Mouse (Mus musculus) brain, embryonic 14.5 days (tissue): ENCODE data around the gene Eif5. TPM values are rescaled to one million over a fixed set of nuclear protein-coding genes. Genes with fewer than 3 reads are reported as not detected.
"Not testable (repeated sequence)": the region's sequence is repeated elsewhere in the genome, so short reads cannot be mapped to it uniquely, and the experiment has no call there.

ENCODE experiments used
- DNase-seq: peaks from one replicate; pipeline ENCODE4 v3.0.0-alpha.2; 2011; ENCODE audit warnings: low read depth
- CTCF ChIP-seq: fragments of 200-500 bp; IDR thresholded peaks from 2 replicates; pipeline ENCODE4 v1.5.1; 2012; ENCODE audit warnings: inconsistent platforms, mild to moderate bottlenecking, moderate library complexity, borderline replicate concordance; ENCODE audit not compliant: insufficient read depth, insufficient read length; ENCODE audit errors: extremely low read depth
- POLR2A ChIP-seq: fragments of 200-500 bp; IDR thresholded peaks from 2 replicates; pipeline ENCODE4 v1.6.1; 2012; ENCODE audit warnings: mild to moderate bottlenecking, inconsistent platforms, borderline replicate concordance; ENCODE audit not compliant: poor library complexity, insufficient read depth, insufficient read length, severe bottlenecking; ENCODE audit errors: extremely low read depth
- polyA plus RNA-seq: library from polyadenylated mRNA; depleted of rRNA; stranded (reverse); fragments of >200 nt; gene quantifications from 2 replicates; pipeline ENCODE4 v1.2.3, GENCODE M21; 2012; rRNA removed

The Eif5 gene
- polyA plus RNA-seq: 147 and 167 TPM in 2 replicates

DNA sequence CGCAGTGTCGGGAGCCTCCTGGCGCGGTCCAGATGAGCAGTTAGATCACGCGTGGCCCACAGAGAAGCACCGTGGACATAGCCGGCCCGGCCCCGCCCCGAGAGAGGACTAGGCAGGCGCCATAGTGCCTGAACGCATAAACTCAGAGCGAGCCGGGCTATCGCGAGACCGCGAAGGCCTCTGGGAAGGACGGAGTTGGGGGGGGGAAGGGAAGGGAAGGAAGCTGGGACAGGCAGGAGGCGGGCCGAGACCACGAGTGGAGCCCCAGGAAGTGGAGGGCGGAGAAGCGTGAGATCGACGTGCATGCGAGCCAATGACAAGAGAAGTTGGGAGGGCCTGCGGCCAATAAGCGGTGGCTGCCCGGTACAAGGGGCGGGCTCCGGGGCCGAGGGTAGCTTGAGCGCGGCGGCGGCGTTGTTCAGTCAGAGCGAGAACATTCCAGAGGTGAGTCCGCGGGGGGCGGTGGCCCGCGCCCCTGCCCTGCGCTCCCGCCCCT, at the start of gene Eif5:
Gene Eif5 (plus strand): TSS at position 221 of the 496 bp plus-strand sequence.
- TF ChIP-seq CTCF (no peak), POLR2A (peak; percentile 88; the same call in 1 of the 2 replicates)

DNA sequence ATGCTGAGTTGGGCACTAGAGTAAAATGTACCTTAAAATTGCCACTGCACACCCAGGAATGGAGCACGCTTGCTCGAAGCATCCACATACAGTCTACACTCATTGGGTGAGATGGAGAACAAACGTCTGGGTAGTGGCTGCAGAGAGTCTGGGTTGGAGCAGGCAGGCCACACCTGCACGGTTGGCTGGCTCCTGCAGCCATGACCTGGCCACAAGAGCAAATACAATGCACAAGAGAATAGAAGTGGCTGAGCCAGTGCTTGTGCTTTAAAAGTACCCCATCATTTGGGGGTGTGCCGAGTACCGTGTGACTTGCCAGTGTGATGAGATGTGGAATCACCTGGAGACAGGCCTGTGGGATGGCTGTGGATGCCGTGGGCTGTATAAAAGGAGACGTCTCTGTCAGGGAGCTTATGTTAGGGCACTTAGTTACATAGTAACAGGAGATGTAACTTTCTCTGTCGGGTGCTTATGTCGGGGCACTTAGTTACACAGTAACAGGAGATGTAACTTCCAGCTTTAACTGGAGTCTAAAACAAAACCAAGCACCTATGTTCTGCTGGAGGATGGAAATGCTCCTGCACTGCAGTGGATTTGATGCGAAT, 48.5 kb upstream of the Eif5 start:
- DNase-seq: no peak
- TF ChIP-seq POLR2A (no peak), CTCF (no peak)

More for the DNA sequence above, at the start of gene Eif5:
- peak; percentile 100 for DNase-seq

- TF ChIP-seq POLR2A (no peak), CTCF (no peak)
- DNase-seq: no peak
Measured at GRCm38 (mm10) chr12:111494931-111495330, 42.9 kb upstream of the Eif5 start.

DNA sequence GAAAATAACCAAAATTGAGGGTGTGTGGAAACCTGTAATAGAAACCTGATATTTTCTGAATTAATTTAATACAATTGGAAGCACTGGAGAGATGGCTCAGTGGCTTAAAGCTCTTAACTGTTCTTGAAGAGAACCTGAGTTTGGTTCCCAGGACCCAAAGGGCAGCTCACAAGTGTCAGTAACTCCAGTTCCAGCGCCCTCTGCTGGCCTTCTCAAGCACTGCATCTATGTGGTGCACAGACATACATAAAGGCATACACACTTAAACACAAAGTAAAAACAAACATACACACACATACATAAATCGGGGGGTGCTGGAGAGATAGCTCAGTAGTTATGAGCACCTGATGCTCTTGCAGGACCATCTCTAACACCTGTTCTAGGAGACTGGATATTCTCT, 40.7 kb upstream of the Eif5 start:
- TF ChIP-seq CTCF: peak; percentile 45; the same call in 1 of the 2 replicates
- no peak for TF ChIP-seq POLR2A
- no peak for DNase-seq

DNA sequence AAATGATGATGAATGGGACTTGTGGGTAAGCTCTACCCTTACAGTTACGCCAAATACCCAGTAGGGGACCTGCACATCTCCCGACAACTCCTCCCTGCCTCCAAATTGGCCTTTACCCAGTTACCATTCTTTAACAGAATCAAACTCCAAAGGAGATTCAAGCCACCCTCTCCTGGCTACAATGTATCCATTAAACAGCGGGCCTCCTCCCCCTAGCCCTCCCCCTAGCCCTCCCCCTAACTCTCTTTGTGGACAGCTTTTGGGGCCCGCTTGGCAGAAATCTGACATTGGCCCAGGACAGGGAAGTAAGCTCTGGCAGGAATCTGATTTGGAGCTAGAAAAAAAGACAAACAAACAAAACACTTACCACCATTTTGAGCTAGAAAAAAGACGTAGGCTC, 38.2 kb upstream of the Eif5 start:
- peak; percentile 77 for DNase-seq

DNA sequence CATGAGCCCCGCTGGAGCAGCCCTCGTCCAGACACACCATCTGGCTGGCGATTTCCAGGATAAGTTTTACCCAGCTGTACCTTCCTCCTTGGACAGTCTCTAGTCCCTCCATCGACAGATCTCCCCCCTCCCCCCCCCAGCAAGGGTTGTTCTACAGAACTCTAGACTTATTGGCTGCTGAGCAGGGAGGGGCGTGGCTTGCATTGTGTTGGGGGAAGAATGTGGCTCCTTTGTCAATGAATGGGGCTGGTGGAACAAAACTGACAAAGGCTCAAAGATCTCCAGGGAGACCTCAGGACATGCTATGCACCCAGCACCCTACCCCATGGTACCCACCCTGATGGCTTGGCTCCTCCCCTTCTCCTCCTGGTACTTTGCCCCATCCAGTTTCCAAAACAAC, 37.1 kb upstream of the Eif5 start:
- no peak for TF ChIP-seq POLR2A
- TF ChIP-seq CTCF: no peak
- DNase-seq: peak; percentile 80

More for the DNA sequence above, 38.2 kb upstream of the Eif5 start:
- no peak for TF ChIP-seq CTCF
- no peak for TF ChIP-seq POLR2A

GRCm38 (mm10) chr12:111503063-111503567, 34.7 kb upstream of the Eif5 start:
- DNase-seq: no peak
- no peak for TF ChIP-seq CTCF
- no peak for TF ChIP-seq POLR2A

DNA sequence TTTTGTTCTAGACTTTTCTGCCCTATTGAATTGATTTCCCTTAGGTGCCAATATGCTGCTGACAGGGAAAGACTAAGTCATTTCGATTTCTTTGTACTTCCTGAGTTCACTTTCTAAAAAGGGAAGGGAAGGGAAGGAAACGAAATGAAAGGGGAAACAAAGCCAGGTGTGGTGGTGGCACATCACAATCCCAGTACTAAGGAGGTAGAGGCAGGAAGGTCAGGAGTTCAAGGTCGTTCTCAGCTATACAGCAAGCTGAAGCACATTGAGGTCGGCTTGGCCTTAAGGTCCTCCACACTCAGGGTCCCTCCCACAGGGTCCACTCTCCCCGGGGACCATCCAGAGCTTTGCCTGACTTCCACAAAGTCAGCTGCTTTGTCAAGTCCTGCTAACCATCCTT, 34.2 kb upstream of the Eif5 start:
- no peak for DNase-seq
- no peak for TF ChIP-seq CTCF
- no peak for TF ChIP-seq POLR2A

DNA sequence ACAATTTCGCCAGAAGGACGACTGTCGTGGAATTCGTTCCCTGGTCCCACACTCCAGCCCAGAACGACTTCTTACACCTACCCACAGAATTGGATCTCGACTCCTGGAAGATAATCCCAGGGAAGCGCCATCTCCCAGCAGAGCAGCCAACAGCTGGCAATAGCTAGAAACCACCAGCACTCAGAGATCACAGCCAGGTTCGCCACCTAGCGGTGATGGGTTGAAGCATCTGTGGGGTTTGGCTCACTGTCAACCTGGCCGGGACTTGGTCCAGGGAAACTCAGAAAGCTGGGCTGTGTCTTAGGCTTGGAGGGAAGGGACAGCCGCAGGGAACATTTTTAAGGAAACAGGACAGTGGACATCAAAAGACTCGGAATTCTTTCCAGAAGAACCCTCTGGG, 32.9 kb upstream of the Eif5 start:
- DNase-seq: peak; percentile 93
- no peak for TF ChIP-seq POLR2A
- peak; percentile 97 for TF ChIP-seq CTCF

- TF ChIP-seq CTCF (no peak), POLR2A (no peak)
- no peak for DNase-seq
Measured at GRCm38 (mm10) chr12:111507001-111507400, 30.8 kb upstream of the Eif5 start.

DNA sequence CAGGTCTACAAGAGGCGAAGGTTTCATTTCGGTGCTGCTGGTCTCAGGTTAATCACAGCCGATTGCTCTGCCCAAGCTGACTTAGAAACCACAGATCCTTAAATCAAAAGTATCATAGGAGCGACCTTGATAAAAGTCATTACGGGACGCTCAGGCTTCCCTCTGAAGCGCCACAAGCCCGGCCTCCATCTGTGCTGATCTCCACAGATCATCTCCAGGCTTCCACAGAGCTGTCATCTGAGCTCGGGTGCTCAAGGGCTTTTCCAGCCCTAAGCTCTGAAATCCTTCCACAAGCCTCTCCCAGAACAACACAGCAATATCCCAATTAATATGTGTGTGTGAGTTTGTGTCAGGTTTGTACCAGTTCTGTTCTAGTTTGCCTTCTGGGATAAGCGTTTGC, 29.9 kb upstream of the Eif5 start:
- DNase-seq: no peak
- TF ChIP-seq CTCF: no peak
- no peak for TF ChIP-seq POLR2A

DNA sequence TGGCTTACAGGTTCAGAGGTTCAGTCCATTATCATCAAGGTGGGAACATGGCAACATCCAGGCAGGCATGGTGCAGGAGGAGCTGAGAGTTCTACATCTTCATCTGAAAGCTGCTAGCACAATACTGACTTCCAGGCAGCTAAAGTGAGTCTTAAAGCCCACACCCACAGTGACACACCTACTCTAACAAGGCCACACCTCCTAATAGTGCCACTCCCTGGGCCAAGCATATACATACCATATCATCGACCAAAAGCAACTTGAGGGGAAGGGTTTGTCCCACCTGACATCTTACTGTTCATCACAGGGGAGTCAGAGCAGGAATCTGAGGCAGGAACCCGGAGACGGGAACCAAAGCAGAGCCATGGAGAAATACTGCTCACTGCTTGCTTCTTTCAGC, 29.4 kb upstream of the Eif5 start:
- DNase-seq: not testable (repeated sequence)

GRCm38 (mm10) chr12:111512572-111513063, 25.2 kb upstream of the Eif5 start:
- TF ChIP-seq POLR2A (no peak), CTCF (no peak)
- no peak for DNase-seq

GRCm38 (mm10) chr12:111513673-111514072, 24.1 kb upstream of the Eif5 start:
- DNase-seq: peak; percentile 66
- TF ChIP-seq POLR2A: no peak
- no peak for TF ChIP-seq CTCF
